Mouse (Mus musculus) liver, adult 10 weeks (tissue): ENCODE data around the gene Fam83e. TPM values are rescaled to one million over a fixed set of nuclear protein-coding genes. Genes with fewer than 3 reads are reported as not detected.

Experiments
- polyA plus RNA-seq: library from polyadenylated mRNA; stranded (reverse); fragments of 350-450 nt; fragmentation: Illumina TruSeq; extraction: RNeasy Lipid Tissue Mini Kit (QIAGEN cat#74804); gene quantifications from one replicate; pipeline ENCODE4 v1.2.3, GENCODE M21; 2014; ENCODE audit warnings: low read depth, low replicate concordance

Gene Fam83e
- polyA plus RNA-seq: not detected

DNA sequence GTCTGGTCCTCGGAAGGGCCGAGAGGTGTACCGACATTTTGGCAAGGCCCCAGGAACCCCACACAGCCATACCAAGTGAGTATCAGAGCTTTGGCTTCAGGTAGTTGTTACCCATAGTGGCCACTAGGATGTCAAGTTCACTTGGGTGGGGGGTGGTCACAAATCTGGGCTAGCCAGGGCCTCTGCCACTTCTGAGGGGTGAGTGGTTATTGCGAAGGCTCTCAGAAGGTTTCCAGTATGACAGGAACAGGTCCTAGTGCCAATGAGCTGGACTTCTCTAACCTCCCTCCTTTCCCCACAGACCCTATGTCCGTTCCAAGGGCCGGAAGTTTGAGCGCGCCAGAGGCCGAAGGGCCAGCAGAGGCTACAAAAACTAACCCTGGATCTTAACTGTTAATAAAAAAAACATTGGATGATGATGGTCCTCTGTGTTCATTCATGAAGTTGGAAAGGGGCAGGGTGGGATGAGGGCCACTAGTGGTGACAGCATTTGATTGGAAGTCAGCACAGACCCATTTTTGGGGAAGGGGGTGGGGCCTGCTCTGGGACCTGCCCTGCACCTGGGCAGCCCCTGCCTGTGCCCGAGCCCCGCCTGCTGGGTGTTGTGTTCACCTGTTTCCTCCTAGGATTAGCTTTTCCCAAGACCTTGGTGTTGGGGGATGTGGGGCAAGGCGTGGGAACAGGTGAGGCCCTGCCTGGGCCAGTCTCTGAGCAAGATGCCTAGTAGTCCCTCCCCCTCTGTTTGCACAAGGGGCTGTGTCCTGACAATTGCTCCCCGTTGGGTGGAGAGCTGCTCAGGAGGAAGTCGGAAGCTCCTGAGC lies at the start of gene Fam83e:
Gene Fam83e, plus strand, starts transcription at position 800 of the 821 bp plus-strand sequence.

DNA sequence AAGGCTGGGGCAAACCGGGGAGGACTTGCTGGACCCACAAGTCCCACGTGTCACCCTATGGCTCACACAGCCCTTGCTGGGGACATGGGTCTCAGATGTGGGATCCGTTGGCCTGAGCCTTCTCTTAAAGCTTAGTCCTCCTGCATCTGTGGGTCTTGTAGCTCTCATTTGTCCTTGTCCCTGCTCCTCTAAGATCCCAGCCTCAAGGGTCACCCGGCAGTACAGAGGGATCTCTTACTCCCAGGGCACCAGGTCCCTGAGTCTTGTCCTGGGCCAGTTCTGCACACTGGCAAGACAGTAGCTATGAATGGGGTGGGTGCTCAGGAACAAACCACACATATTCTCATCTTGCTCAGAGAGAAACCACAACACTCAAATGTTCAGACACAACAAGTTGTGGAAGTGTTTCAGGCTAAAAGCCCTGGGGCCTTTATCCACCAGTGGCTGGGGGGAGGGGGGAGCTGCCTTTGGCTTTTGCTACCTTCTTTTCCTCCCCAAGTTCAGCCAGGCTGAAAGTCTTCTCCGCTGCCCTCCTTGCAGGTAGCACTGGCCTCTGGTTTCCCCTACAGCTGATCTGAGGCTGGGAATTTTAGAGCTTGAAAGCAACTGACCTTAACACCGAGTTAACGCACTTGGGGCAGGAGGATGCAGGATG lies 37.5 kb upstream of the Fam83e start, which contains the start of gene Ntn5:
Gene Ntn5, plus strand, starts transcription at position 627 of the 655 bp plus-strand sequence.

DNA sequence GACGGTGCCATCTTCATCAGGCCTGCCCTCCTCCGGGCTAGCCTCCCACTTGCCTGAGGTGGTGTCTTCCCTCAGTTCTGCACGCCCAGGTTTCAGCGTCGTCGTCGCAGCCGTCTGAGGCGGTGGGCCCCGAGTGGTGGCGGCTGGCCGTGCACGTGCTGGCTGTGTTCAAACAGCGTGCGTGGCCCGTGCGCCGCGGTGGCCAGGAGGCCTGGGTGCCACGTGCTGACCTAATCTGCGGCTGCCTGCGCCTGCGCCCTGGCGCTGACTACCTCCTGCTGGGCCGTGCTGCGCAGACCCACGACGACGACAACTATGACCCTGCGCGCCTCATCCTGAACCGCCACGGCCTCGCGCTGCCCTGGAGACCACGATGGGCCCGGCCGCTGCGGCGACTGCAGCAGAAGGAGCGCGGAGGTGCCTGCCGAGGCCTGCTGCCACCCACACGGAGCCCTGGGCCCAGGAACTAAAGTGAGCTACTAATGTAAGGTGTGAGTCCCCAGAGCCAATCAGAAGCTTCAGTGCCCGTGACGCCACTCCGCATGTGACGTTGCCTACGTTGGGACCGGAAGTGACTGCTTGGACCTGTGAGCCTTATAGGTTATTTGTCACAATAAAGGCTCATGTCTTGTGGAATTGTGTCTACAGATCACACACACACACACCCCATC lies 27.0 kb upstream of the Fam83e start, which contains the start of gene Sec1:
Gene Sec1, minus strand, starts transcription at position 482 of the 671 bp plus-strand sequence.

DNA sequence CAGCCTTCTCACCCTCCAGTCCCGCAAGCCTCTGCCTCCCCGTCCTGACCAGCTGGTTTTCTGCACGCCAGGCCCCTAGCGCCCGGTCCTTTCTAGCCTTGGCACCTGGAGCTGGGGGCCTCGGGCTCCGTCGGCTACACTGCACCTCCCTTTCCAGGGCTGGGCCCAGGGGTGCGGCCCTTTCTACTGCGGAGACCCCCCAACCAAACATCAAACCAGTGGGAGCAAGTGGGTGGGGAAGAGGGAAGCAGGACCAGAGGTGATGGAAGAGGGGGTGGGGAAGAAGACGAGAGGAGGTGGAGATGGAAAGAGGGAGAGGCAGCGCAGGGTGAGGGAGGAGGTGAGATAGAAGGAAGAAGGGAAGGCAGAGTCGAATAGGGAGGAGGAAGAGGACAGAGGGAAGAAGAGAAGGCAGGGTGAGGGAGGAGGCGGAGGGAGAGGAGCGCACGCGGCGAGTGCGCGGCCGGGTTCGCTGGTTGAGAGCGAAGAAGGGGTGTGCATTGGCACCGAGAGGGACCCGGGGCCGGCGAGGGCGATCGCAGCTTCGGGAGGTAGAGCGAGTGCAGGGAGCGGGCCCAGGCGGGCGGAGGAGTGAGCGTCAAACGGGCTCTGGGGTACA lies 21.4 kb upstream of the Fam83e start, which contains the start of gene Car11:
Gene Car11, plus strand, starts transcription at position 321 of the 619 bp plus-strand sequence.

DNA sequence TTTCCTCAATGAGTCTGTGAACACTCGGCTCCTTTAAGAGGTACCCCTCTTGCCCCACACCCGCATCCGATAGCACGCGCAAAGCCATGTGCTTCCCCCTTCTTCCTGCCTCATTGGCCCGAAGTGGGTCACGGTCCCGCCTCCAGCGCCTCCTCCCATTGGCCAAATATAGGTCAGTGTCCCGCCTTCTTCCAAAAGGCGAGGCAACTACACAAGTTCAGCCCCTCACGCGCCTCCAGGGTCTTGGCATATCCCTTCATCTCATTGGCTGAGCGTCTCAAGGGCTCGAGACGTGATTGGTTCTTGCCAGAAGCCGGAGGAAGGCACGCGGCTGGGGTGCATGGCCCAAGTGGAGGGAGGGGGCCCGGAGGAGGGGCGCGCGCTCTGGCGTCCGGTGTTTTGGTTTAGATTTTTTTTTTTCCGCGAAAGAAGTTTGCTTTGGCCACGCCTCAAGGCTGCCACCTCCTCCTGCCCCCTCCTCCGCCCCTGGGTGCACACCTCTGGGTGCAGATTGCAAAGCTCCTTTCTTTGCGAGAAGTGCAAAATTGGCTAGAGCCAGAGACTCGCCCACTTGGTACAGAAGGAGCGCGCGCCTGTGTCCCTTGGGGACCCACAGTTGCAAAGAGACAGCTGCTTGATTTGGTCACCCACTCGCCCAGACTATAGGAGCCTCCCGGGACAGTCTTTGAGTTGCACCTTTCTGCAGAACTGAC lies 16.1 kb upstream of the Fam83e start, which contains the start of gene Dbp:
Gene Dbp, plus strand, starts transcription at position 359 of the 713 bp plus-strand sequence.

DNA sequence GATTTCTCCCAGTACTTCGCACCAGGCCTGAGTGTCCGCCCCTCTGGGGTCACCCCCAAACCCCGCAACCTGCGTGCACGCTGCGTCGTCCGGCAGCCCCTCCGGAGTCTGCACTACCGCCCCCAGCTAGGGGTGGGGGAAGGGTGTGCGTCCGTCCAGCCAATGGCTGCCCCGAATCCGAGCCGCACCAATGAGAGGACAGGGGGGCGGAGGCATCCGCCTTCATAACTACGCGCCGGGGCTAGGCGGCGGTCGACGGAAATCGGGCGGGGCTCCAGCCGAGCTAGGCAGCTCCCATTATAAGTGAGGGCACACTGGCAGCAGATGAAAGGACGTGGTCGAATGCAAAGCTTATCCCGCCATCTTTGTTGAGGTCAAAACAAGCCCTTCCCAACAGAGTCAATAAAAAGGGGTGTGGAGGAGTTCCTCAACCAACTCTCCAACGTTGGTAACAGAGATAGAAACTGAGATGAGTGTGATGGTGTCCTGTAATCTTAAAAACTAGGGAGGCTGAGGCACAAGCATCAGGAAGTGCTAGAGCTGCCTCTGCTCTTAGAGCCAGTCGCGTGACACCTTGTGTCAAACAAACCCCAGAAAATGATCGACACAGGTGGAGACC lies 5.8 kb upstream of the Fam83e start, which contains the start of gene Rpl18:
Gene Rpl18, plus strand, starts transcription at position 368 of the 619 bp plus-strand sequence.

DNA sequence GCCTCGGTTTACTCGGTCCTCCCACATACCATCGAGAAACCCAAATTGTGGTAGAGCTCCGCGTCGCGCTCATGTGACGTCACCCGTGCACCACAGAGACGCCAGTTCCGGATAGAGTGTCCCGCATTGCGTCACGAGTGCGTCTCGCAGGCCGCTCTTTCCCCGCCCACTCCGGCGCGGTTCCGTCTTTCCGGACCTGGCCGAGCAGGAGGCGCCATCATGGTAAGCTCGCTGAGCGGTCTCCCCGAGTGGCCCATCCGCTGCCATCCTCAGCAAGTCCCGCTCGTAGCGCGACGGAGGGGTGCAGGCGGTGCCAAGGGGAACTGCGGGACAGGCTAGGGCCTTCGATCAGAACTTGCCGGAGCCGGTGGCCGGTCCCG lies 3.1 kb upstream of the Fam83e start, which contains the start of gene Sphk2:
Gene Sphk2, minus strand, starts transcription at position 85 of the 380 bp plus-strand sequence.

DNA sequence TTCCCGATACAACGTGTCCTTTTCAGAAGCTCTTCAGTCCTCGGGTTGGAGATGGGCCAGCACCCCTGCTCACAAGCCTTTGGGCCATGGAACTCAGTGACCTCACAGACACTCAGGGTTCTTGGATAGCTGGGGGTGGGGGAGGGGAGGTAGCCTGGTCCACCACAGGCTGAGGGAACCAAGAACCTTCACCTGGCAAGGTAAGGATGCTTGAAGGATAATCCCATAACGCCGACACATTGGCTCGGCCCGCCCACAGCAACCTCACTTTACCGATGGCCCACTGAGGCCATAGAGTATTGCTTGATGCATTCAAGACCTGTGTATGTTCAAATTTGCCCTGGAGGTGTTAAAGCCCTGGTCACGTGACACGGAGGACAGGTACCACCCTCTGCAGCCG lies 4.7 kb downstream of the Fam83e start, which contains the start of gene Spaca4:
Gene Spaca4, minus strand, starts transcription at position 101 of the 400 bp plus-strand sequence.

Other genes starting within 250 kb of the Fam83e start
- not detected for gene Tulp2, start 239.3 kb upstream of the Fam83e start, polyA plus RNA-seq
- not detected for gene Gm45808, start 234.4 kb upstream of the Fam83e start, polyA plus RNA-seq
- gene Dhdh, start 232.4 kb upstream of the Fam83e start, polyA plus RNA-seq: 85.8 TPM
- 38.2 TPM for gene Nucb1, start 210.8 kb upstream of the Fam83e start, polyA plus RNA-seq
- gene Ppp1r15a, start 194.9 kb upstream of the Fam83e start, polyA plus RNA-seq: 0.95 TPM
- gene Plekha4, start 194.9 kb upstream of the Fam83e start, polyA plus RNA-seq: not detected
- not detected for gene Hsd17b14, start 166.3 kb upstream of the Fam83e start, polyA plus RNA-seq
- gene Bcat2, start 151.1 kb upstream of the Fam83e start, polyA plus RNA-seq: 3.7 TPM
- not detected for gene Fgf21, start 105.7 kb upstream of the Fam83e start, polyA plus RNA-seq
- not detected for gene Fut1, start 103.9 kb upstream of the Fam83e start, polyA plus RNA-seq
- not detected for gene Izumo1, start 99.4 kb upstream of the Fam83e start, polyA plus RNA-seq
- not detected for gene Rasip1, start 93.7 kb upstream of the Fam83e start, polyA plus RNA-seq
- gene Mamstr, start 81.2 kb upstream of the Fam83e start, polyA plus RNA-seq: not detected
- gene Fut2, start 54.8 kb upstream of the Fam83e start, polyA plus RNA-seq: not detected
- gene Ntn5, start 37.2 kb upstream of the Fam83e start, polyA plus RNA-seq: not detected
- not detected for gene Sec1, start 26.8 kb upstream of the Fam83e start, polyA plus RNA-seq
- gene Car11, start 21.4 kb upstream of the Fam83e start, polyA plus RNA-seq: not detected
- gene Dbp, start 16.1 kb upstream of the Fam83e start, polyA plus RNA-seq: 2.3 TPM
- 8.0 TPM for gene Rpl18, start 5.8 kb upstream of the Fam83e start, polyA plus RNA-seq
- 1.6 TPM for gene Sphk2, start 3.2 kb upstream of the Fam83e start, polyA plus RNA-seq
- gene Spaca4, start 4.6 kb downstream of the Fam83e start, polyA plus RNA-seq: not detected
- gene Lmtk3, start 62.5 kb downstream of the Fam83e start, polyA plus RNA-seq: not detected
- gene Sult2b1, start 63.5 kb downstream of the Fam83e start, polyA plus RNA-seq: not detected
- 9.5 TPM for gene Cyth2, start 93.4 kb downstream of the Fam83e start, polyA plus RNA-seq
- gene Kcnj14, start 103.6 kb downstream of the Fam83e start, polyA plus RNA-seq: not detected
- 0.66 TPM for gene Grwd1, start 109.7 kb downstream of the Fam83e start, polyA plus RNA-seq
- 63.8 TPM for gene Kdelr1, start 151.6 kb downstream of the Fam83e start, polyA plus RNA-seq
- not detected for gene Grin2d, start 157.2 kb downstream of the Fam83e start, polyA plus RNA-seq
- gene Syngr4, start 175.5 kb downstream of the Fam83e start, polyA plus RNA-seq: not detected
- gene Tmem143, start 175.7 kb downstream of the Fam83e start, polyA plus RNA-seq: 2.9 TPM
- gene Emp3, start 200.2 kb downstream of the Fam83e start, polyA plus RNA-seq: not detected
- gene Ccdc114, start 202.9 kb downstream of the Fam83e start, polyA plus RNA-seq: not detected